Mouse (Mus musculus): ENCODE results near the gene Reg4. TPM values are rescaled to one million over a fixed set of nuclear protein-coding genes. Genes with fewer than 3 reads are reported as not detected.

Reg4 gene
- not detected in 2 replicates for polyA plus RNA-seq (2012; ENCODE audit: insufficient read depth, insufficient read length, missing spikeins)

DNA sequence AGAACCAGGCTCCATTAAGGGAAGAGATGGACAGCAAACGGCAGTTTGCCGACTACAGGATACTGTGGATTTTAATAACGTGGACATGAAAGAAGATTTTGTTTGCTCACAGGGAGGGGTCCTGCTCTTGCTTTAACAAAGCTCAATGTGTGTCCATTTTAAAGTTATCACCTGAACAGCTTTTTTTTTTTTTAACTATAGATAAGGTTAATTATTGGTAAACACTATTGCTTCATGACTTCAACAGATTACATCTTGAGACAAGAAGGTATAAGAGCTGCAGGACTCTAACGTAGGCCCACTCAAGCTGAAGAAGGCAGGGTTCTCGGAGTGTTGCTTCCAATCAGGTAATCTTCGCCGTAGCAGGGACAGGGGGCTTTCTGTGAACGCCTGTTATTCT, at the start of gene Reg4:
Gene Reg4 (plus strand): TSS at position 301 of the 400 bp plus-strand sequence.
- Histone ChIP-seq H3K4me1 (ENCODE audit: control insufficient read depth, insufficient read depth, low read length) (peaks cover 3% of the 10 kb centered on the region), H3K4me3 (ENCODE audit: insufficient read depth, low read length) (no peak within 1 kb of the TSS), H3K27ac (ENCODE audit: insufficient read depth, low read depth, low read length) (no peak within 1 kb of the TSS)
- no peak for TF ChIP-seq POLR2A (IDR thresholded peaks at IDR 0.05; ENCODE audit: borderline replicate concordance, low read depth, low read length)
- no peak for TF ChIP-seq CTCF (IDR thresholded peaks at IDR 0.05; ENCODE audit: low read depth, low read length)

DNA sequence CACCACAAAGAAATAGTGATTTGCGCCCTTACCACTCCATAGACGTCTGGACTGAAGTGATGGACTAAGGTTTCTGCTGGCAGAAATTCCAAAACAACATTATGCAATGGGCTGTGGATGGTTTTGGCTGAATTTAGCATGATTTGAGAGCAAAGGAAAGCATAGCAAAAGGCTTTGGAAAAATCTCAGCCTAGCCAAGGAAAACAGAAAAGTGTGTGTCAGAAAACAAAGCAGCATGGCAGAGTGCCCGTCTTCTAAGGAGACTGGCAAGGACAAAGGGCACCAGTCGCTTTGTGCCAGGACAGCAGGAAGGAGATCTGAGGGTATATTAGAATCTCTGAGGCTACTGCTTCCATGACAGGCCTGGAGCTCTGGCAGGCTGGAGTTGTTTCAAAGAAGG, 43.6 kb upstream of the Reg4 start:
- Histone ChIP-seq H3K4me1 (ENCODE audit: control insufficient read depth, insufficient read depth, low read length) (no peaks in the 10 kb centered on the region), H3K27ac (ENCODE audit: insufficient read depth, low read depth, low read length) (no peak overlapping the region), H3K4me3 (ENCODE audit: insufficient read depth, low read length) (no peak overlapping the region)
- no peak for TF ChIP-seq CTCF (IDR thresholded peaks at IDR 0.05; ENCODE audit: low read depth, low read length)
- TF ChIP-seq POLR2A (IDR thresholded peaks at IDR 0.05; ENCODE audit: borderline replicate concordance, low read depth, low read length), result no peak

DNA sequence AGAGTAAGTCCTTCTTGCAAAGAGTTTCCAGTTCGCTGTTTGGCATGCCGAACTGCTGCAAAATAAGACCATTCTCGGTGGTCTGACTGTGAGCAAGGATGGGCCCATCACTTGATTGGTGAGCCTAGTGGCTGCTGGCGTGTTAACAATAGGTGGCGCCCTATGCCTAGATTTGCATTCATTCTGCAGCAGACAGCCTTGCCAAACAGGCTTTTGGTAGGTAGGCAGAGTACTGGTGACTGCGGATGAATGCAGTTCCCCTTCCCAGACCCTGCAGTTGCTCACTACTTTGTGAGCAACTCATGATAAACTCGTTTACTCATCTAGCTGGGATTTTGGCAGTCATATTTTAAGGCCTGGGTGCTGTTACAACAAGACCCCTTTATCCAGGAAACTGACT, 41.2 kb upstream of the Reg4 start:
- TF ChIP-seq POLR2A (IDR thresholded peaks at IDR 0.05; ENCODE audit: borderline replicate concordance, low read depth, low read length) (no peak), CTCF (IDR thresholded peaks at IDR 0.05; ENCODE audit: low read depth, low read length) (peak; percentile 41; the same call in 1 of the 2 replicates)
- Histone ChIP-seq H3K4me1 (ENCODE audit: control insufficient read depth, insufficient read depth, low read length) (no peaks in the 10 kb centered on the region), H3K4me3 (ENCODE audit: insufficient read depth, low read length) (no peak overlapping the region), H3K27ac (ENCODE audit: insufficient read depth, low read depth, low read length) (no peak overlapping the region)

DNA sequence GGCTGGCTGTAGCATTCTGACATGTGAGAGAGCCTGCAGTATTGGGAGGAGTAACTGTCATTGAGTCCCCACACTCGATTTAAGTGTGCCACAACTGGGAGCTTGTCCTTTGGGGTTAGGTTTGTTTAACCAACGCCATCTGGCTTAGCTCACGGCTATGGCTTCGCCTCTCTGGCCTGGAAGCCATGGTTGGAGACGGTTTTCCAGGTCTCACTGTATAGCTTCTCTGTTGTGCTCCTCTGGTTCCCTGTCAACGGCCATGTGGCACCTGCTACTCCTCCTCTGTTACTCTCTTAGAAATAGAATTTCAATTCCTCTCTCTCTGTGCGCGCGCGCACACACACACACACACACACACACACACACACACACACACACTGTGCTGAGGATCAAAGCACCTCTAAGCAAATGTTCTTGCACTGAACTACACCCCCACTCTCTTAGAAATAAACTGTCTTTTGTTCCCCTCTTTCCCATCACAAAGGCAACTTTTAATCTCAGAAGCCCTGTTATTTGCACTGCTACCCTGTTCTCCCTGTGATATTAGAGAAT, 36.7 kb upstream of the Reg4 start:
- no peak overlapping the region for H3K4me3 ChIP-seq (ENCODE audit: insufficient read depth, low read length)
- TF ChIP-seq CTCF (IDR thresholded peaks at IDR 0.05; ENCODE audit: low read depth, low read length), result no peak
- no peak for TF ChIP-seq POLR2A (IDR thresholded peaks at IDR 0.05; ENCODE audit: borderline replicate concordance, low read depth, low read length)

DNA sequence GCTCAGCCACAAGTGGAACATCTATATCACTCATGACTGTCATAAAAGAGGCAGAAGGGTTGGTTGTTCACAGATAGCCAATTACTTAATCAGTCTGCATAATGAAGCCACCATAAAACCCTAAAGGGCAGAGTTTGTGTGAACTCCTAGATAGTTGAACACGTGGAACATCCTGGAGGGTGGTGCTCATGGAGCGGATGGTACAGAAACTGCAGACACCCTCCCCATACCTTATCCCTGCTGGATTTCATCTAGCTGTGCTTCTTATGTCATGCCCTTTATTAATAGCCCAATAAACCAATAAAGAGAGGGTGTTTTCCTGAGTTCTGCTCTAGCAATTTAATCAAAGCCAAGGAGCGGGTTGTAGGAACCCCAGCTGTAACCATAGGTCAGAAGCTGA, 34.2 kb upstream of the Reg4 start:
- no peaks in the 10 kb centered on the region for H3K4me1 ChIP-seq (ENCODE audit: control insufficient read depth, insufficient read depth, low read length)
- TF ChIP-seq POLR2A (IDR thresholded peaks at IDR 0.05; ENCODE audit: borderline replicate concordance, low read depth, low read length) (no peak), CTCF (IDR thresholded peaks at IDR 0.05; ENCODE audit: low read depth, low read length) (no peak)
- H3K27ac ChIP-seq (ENCODE audit: insufficient read depth, low read depth, low read length), result no peak overlapping the region
- no peak overlapping the region for H3K4me3 ChIP-seq (ENCODE audit: insufficient read depth, low read length)

More for the DNA sequence above, 36.7 kb upstream of the Reg4 start:
- H3K4me1 ChIP-seq (ENCODE audit: control insufficient read depth, insufficient read depth, low read length), result no peaks in the 10 kb centered on the region
- H3K27ac ChIP-seq (ENCODE audit: insufficient read depth, low read depth, low read length), result no peak overlapping the region

DNA sequence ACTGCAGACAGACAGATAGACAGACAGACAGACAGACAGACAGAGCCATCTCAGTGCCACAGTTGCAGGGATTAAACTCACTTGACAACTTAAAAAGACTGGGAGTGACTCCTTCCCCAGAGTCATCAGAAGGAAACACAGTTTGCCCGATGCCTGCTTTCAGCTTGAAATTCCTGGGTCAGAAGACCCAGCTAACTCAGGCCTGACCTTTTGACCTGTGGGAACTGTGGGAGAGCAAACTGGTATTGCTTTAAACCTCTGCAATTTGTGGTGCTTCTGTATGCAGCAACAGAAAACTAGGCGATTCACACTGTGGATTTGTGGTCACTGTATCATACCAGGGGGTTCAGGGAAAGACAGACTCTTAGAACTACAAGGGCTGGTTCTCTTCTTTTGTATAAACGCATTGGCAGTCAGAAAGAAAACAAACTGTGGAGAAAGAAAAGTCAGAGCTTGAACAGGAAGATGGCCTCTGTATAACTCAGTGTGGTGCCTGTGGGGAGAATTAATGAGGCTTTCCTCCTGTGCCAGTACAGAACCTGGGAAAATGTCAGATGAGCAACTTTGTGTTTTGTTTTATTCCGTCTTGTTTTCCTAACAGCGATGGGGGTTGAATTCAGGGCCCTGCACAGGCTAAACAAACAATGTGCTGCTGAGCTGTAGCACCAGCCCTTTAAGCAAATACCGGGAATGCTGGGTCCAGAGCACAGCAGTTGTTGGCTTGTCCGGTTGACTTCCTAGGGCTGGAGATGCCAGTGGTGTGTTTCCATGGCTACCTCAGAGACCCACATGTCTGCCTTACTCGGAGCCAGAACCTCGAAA, 24.0 kb upstream of the Reg4 start:
- no peaks in the 10 kb centered on the region for H3K4me1 ChIP-seq (ENCODE audit: control insufficient read depth, insufficient read depth, low read length)
- H3K27ac ChIP-seq (ENCODE audit: insufficient read depth, low read depth, low read length), result no peak overlapping the region
- TF ChIP-seq CTCF (IDR thresholded peaks at IDR 0.05; ENCODE audit: low read depth, low read length), result no peak
- no peak for TF ChIP-seq POLR2A (IDR thresholded peaks at IDR 0.05; ENCODE audit: borderline replicate concordance, low read depth, low read length)
- H3K4me3 ChIP-seq (ENCODE audit: insufficient read depth, low read length), result no peak overlapping the region

DNA sequence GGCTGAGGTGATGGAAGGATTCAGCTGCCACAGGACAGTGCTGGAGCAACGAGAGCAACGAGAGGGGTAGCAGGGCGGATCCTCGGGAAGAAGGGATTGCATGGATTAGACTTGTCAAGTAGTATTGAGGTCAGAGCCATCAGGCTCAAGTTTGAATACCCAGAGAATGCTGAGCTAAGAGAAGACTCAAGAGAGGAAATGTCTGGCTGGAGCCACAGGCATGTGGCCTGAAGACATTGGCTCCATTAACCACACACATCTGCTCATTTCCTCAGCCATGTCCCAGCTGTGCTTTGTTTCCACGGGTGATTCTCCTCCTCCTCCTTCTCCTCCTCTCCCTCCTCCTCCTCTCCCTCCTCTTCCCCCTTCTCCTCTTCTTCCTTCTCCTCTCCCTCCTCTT, 22.2 kb upstream of the Reg4 start:
- no peak for TF ChIP-seq CTCF (IDR thresholded peaks at IDR 0.05; ENCODE audit: low read depth, low read length)
- no peak for TF ChIP-seq POLR2A (IDR thresholded peaks at IDR 0.05; ENCODE audit: borderline replicate concordance, low read depth, low read length)
- Histone ChIP-seq H3K4me1 (ENCODE audit: control insufficient read depth, insufficient read depth, low read length) (no peaks in the 10 kb centered on the region), H3K27ac (ENCODE audit: insufficient read depth, low read depth, low read length) (no peak overlapping the region), H3K4me3 (ENCODE audit: insufficient read depth, low read length) (no peak overlapping the region)

DNA sequence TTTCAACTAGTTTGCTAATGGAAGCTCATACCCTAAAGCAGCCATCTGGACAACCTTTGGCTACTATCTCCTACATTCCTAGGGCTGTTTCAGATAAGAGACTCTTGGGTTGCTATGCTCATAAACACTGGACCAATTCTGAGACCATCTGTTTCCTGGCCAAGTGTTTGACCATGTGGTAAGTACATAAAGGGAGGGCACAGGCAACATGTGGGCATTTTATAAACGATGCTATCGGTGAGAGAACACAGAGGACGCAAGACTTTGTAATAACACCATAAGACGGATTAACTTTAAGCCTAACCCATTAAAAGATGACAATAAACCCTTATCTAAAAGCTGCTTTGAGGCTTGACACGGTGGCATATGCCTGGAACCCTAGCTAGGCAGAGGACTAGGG, 18.7 kb upstream of the Reg4 start:
- Histone ChIP-seq H3K27ac (ENCODE audit: insufficient read depth, low read depth, low read length) (no peak overlapping the region), H3K4me1 (ENCODE audit: control insufficient read depth, insufficient read depth, low read length) (no peaks in the 10 kb centered on the region), H3K4me3 (ENCODE audit: insufficient read depth, low read length) (no peak overlapping the region)
- TF ChIP-seq POLR2A (IDR thresholded peaks at IDR 0.05; ENCODE audit: borderline replicate concordance, low read depth, low read length), result no peak
- no peak for TF ChIP-seq CTCF (IDR thresholded peaks at IDR 0.05; ENCODE audit: low read depth, low read length)

DNA sequence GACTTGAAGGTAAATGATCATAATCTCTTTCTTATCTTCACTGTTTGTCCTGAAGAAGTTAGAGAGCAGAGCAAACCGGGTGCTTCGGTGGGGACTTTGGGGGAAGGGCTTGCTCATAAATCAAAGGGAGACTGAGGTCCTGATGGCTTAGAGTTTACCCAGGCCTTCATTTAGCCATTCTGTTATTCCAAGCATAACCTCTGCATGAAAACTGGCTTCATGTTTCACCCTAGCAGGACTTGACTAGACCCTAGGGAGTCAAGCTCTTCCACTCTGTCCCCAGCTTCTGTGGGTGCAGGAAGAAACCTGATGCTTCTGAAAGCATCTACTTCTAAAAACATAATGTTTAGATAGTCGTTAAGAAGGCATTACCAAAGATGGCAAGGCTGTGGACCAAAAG, 15.0 kb upstream of the Reg4 start:
- H3K27ac ChIP-seq (ENCODE audit: insufficient read depth, low read depth, low read length), result no peak overlapping the region
- no peak overlapping the region for H3K4me3 ChIP-seq (ENCODE audit: insufficient read depth, low read length)
- TF ChIP-seq POLR2A (IDR thresholded peaks at IDR 0.05; ENCODE audit: borderline replicate concordance, low read depth, low read length) (no peak), CTCF (IDR thresholded peaks at IDR 0.05; ENCODE audit: low read depth, low read length) (no peak)
- no peaks in the 10 kb centered on the region for H3K4me1 ChIP-seq (ENCODE audit: control insufficient read depth, insufficient read depth, low read length)

DNA sequence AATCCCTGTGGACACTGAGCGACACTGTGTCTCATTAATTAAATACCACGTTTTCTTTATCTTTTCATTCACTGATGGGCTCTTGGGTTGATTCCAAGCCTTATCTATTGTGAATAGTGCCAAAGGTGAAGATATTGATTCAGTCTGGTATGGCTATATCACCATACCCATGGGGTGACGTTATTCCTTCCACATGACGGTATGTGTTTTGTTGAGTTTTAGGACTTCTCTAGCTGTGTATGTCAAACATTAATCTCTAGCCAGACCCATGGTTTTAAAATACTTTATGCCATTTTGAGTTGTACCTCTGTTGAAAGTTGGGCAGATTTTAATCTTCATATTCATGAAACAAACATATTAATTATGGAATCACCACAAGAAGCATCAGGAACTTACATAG, 12.8 kb upstream of the Reg4 start:
- Histone ChIP-seq H3K4me3 (ENCODE audit: insufficient read depth, low read length) (no peak overlapping the region), H3K4me1 (ENCODE audit: control insufficient read depth, insufficient read depth, low read length) (no peaks in the 10 kb centered on the region), H3K27ac (ENCODE audit: insufficient read depth, low read depth, low read length) (no peak overlapping the region)
- TF ChIP-seq POLR2A (IDR thresholded peaks at IDR 0.05; ENCODE audit: borderline replicate concordance, low read depth, low read length), result no peak
- no peak for TF ChIP-seq CTCF (IDR thresholded peaks at IDR 0.05; ENCODE audit: low read depth, low read length)

Data from bone marrow macrophage, adult 2 months (primary cell).